Mouse (Mus musculus): ENCODE data around the gene Rbbp4.

GRCm38 (mm10) chr4:129303816-129304215 is 31.4 kb downstream of the Rbbp4 start:
- no peak for TF ChIP-seq CTCF (IDR thresholded peaks at IDR 0.05; ENCODE audit: extremely low read depth, insufficient read depth, low read length)
- TF ChIP-seq POLR2A (IDR thresholded peaks at IDR 0.05; ENCODE audit: extremely low read depth, insufficient read depth, low read length) = no peak
